Mouse (Mus musculus): Measurements from ENCODE around the gene Gm11549.

Gene Gm11549

GRCm38 (mm10) chr3:36511491-36511890, 10.1 kb downstream of the Gm11549 start:
- no peak for DNase-seq (ENCODE audit: inconsistent ontology term)

DNA sequence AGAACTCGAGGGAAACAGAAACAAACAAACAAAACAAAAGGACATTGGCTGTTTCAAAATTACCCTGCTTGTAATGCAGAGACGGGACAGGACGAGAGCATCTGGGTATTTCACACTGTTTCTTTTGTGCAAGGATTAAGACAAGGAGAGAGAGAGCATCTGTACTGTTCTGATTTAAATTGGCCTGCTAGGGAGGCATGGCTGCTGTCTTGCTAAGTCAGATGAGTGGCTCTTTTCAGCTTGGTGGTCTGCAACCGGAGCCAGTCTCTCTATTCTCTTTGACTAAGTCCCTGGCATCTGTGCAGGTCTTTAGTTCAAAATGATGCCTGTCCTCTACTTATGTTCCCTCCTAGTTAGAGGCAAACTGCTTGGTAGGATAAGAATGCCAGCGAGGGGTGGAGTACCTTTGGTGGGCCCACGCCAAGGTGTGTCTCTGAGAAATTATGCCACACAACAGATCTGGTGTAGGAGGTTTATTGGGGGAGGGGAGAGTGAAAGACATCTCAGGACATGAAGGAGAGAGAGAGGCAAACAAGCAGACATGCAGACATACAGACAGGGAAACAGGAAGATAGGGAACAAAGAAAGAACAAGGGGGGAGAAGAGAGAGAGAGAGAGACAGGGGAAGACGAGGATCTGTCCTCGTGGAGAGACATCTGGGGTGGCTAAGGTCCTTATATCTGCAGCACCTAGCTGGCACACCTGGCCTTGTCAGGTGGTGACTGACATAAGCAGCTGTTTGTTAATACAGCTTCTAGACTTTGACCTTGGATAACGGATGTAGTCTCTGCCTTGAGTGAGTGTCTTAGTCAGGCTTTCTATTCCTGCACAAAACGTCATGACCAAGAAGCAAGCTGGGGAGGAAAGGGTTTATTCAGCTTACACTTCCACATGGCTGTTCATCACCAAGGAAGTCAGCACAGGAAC, 15.5 kb downstream of the Gm11549 start:
- DNase-seq (ENCODE audit: inconsistent ontology term): no peak

DNA sequence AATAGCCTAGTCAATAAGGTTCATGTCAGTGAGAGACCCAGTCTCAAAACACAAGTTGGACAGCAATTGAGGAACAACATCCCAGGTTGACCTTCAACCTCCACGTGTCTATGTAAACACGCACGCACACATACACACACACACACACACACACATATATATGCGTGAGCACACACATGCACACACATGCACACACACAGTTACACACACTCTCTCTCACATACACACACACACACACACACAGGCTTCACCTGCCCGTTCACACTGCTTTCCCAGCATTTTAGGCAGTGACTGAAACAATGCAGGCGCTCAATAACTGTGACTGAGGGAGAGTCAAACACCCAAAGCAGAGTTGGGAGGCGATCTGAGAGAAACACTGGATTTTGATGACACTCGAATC, 16.3 kb downstream of the Gm11549 start:
- DNase-seq (ENCODE audit: inconsistent ontology term): no peak

- DNase-seq (ENCODE audit: inconsistent ontology term): no peak
These were observed 20.1 kb downstream of the Gm11549 start for GRCm38 (mm10) chr3:36501546-36501945.

DNA sequence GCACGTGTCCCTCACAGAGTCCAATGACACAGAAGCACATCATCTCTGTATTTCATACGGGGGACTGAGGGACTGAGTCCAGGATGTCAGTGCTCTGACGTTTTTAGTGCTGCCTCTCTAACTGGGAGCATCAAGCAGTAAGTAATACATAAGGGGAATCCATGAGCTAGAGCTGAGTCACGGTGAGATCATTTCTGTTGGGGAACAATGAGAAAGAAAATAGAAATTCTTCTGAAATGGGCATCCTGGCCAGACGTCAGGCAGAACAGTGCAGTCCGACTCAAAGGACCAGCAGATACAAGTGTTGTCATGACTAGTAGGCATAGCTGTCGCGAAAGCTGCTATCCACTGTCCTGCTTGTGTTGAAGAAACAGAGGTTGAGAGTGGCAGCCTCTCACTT, 20.6 kb downstream of the Gm11549 start:
- no peak for DNase-seq (ENCODE audit: inconsistent ontology term)

GRCm38 (mm10) chr3:36499418-36499817, 22.2 kb downstream of the Gm11549 start:
- DNase-seq (ENCODE audit: inconsistent ontology term): no peak

DNA sequence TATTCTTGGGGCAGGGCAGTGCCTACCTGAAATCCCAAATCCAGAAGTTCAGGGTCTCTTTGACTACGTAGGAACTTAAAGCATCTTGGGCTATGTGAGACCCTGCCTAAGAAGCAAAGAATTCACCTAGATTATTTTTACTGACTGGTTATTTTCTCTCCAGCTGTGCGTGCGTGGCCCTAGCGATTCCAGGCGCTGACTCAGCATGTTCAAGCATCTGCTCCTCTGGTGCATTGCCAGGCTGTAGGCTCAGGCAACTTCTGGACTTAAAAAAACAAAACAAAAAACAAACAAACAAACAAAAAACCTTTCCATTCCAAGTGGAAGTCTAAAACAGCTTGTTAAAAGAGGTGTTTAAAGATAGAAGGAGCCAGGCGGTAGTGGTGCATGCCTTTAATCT, 23.4 kb downstream of the Gm11549 start:
- DNase-seq (ENCODE audit: inconsistent ontology term): no peak

- DNase-seq (ENCODE audit: inconsistent ontology term): peak; percentile 76
These were observed 24.9 kb downstream of the Gm11549 start for GRCm38 (mm10) chr3:36496746-36497145.

DNA sequence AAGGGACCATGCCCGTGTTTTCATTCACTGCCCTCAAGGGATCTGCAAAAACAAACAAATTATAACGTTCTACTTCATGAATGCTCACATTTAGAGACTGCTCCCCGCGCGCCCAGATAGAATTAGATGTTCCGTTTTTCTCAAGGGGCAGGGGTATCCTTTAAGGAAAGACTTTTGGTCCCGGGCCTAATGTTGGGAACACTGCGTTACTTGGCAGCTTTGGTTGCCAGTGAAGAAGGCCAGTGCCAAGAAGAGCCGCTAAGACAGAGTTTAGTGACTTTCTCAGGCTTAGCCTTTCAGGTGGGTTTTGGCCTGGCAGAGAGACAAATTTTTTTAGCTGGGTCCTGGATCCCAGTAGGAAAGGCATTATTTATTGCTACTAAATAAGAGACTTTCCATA, 25.3 kb downstream of the Gm11549 start:
- no peak for DNase-seq (ENCODE audit: inconsistent ontology term)

DNA sequence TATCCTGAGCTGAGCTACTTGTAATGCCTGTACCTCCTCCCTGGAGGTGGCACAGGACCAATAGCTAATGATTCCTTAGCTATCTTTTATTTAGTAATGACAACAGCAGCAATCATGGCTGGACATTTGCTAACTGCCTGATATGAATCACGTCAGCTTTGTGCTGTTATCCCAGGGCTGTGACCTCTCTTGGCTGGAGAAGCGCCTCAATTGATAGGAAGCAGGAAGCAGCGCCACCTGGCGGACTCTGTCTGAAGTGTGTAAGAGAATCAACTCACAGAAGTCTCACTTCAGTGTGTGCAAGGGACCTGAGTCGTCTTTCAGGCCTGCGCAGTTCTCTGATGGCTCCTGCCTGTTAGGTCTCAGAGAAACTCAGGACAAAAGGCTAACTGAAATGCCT, 26.2 kb downstream of the Gm11549 start:
- peak; percentile 87 for DNase-seq (ENCODE audit: inconsistent ontology term)

DNA sequence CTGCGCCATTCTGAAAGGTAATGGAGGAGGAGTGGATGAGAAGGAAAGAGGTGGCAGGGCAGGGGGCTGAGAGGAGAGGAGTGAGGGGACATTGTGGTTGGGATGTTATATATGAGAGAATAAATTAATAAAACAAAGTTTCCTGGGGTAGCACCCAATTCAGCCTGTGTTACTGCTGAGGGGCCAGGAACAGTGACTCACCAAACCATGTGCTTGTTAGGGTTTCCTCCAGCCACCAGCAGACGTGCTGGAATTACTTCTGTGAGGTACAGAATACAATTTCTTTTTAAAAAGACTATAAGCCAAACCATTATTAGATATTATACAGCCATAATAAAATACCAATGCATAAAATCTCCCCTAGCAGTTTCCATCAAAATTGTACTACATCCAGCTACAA, 27.0 kb downstream of the Gm11549 start:
- peak; percentile 32 for DNase-seq (ENCODE audit: inconsistent ontology term)

- DNase-seq (ENCODE audit: inconsistent ontology term): no peak
These were observed 27.9 kb downstream of the Gm11549 start for GRCm38 (mm10) chr3:36493641-36494283.

GRCm38 (mm10) chr3:36492716-36493391, 28.8 kb downstream of the Gm11549 start:
- no peak for DNase-seq (ENCODE audit: inconsistent ontology term)

DNA sequence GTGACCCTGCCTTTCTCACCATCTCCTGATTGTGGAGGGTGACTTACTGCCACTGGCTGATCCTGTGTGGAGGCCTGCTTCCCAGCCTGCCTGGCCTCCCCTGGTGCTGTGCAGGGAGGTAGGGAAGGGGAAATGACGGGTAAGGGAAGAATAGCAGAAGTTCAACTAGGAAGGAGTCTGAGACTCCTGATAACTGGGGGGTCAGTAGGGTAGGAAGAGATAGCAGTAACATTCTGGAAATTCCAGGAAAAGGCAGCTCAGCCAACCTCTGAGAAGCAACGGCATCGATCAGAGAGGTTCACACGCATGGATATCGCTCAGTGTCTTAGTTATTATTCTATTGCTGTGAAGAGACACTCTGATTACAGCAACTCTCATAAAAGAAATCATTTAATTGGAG, 30.1 kb downstream of the Gm11549 start:
- DNase-seq (ENCODE audit: inconsistent ontology term): no peak

- no peak for DNase-seq (ENCODE audit: inconsistent ontology term)
These were observed 32.1 kb downstream of the Gm11549 start for GRCm38 (mm10) chr3:36489590-36489910.

GRCm38 (mm10) chr3:36488899-36489589, 32.6 kb downstream of the Gm11549 start:
- no peak for DNase-seq (ENCODE audit: inconsistent ontology term)

GRCm38 (mm10) chr3:36488367-36488766, 33.2 kb downstream of the Gm11549 start:
- no peak for DNase-seq (ENCODE audit: inconsistent ontology term)

GRCm38 (mm10) chr3:36486881-36487280, 34.7 kb downstream of the Gm11549 start:
- DNase-seq (ENCODE audit: inconsistent ontology term): no peak

GRCm38 (mm10) chr3:36486176-36486575, 35.4 kb downstream of the Gm11549 start:
- no peak for DNase-seq (ENCODE audit: inconsistent ontology term)

DNA sequence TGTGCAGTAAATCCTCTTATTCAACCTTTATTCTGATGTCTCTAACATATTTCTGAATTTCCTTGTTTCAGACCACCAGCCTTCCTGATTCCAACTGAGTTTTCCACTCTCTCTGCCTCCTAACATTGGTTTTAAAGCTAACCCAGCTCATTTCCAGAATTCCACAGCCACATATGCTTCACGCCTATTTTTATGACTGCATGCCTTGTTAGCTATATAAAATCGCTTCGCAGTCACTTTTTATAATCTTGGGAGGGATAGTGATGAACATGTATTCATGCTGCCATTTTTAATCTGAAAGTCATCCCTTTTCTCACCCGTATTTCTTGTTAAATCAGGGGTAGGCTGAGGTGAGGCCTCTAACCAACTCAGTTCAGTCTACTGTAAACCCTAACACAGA, 37.3 kb downstream of the Gm11549 start:
- no peak for DNase-seq (ENCODE audit: inconsistent ontology term)

DNA sequence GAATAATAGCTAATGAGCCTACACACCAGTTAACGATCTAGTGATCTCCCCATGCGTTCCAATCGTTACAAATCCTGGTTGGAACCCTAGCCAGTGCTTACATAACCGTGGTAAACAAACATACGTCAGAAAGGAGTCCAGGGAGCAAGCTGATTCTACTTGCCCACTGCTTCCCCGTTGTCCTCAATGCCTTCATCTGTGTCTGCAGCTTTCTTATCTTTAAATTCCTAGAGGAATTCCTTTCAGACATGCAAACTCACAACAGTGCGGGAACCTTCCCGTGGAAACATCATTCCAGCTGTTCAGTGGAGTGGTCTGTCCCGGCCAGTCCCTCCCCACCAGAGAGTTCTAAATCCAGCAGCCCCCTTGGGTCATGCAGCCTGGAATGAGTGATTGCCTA, 38.7 kb downstream of the Gm11549 start:
- DNase-seq (ENCODE audit: inconsistent ontology term): no peak

DNA sequence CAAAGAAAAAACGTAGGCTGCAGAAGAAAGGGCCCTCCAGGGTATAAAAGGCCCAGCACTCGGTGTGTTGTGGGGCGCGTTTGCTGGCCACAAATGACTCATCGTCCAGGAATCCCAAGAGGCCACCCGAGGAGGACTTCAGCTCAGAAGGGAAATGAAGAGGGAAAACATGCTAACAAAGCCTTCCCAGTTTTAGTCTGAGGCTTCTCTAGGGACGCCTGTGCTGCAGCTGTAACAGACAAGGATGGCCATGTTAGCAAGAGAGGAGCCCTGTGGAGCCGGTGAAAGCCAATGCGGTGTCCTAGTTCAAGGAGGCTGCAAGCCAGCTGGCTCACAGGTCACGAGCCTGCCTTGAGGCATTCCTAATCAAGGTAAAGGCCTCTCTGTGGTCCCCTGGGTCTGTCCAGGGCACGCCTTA, 39.8 kb downstream of the Gm11549 start:
- peak; percentile 97 for DNase-seq (ENCODE audit: inconsistent ontology term)

All from Muller cell, postnatal 12 days (primary cell).